Mouse (Mus musculus) ES-Bruce4 (cell line): ENCODE measurements around the gene Dhfr.

Experiments used
- CTCF ChIP-seq: IDR thresholded peaks from one replicate; pipeline ENCODE4 v1.8.1; 2011; ENCODE audit warnings: low read depth, low read length
- EP300 ChIP-seq: IDR thresholded peaks from 2 replicates; pipeline ENCODE4 v1.6.1; 2011; ENCODE audit warnings: low read depth, low read length; ENCODE audit not compliant: insufficient read depth
- POLR2A ChIP-seq: IDR thresholded peaks from one replicate; pipeline ENCODE4 v1.8.1; 2011; ENCODE audit warnings: low read length; ENCODE audit not compliant: insufficient read depth

- TF ChIP-seq POLR2A, result no peak
- no peak for TF ChIP-seq EP300
- no peak for TF ChIP-seq CTCF
Measured at GRCm38 (mm10) chr13:92426294-92427051, 71.9 kb downstream of the Dhfr start.
